ENCODE assay signal across 14 mouse cellular contexts in genomic region chr5:9140724-9141123, GRCm38 (mm10).
"Had no signal": no experiment of that assay in that cellular context is flagged by ENCODE, and none has a peak within 500 bp of the region (broad histone marks: within the 10 kb centered on the region; RNA-seq: fewer than 3 reads in every experiment).

No protein-coding gene starts in this region.

- H3K9ac ChIP-seq: limb, embryonic 12.5 days; limb, embryonic 15.5 days; lung, embryonic 15.5 days; midbrain, embryonic 13.5 days had no signal

- DNase-seq: kidney, adult 2 months; kidney, postnatal 36 days; left cerebral cortex, postnatal 4 days; lung, adult 18-20 months; lung, postnatal 14 days; lung, postnatal 4 days; thymus, postnatal 25 days had no signal

- H3K4me1 ChIP-seq: limb, embryonic 12.5 days; limb, embryonic 15.5 days; lung, embryonic 15.5 days; midbrain, embryonic 13.5 days had no signal

- H3K27ac ChIP-seq: kidney, postnatal 0 days; limb, embryonic 12.5 days; limb, embryonic 15.5 days; lung, embryonic 15.5 days; midbrain, embryonic 13.5 days had no signal

- H3K9me3 ChIP-seq: limb, embryonic 12.5 days; limb, embryonic 15.5 days; lung, embryonic 15.5 days; midbrain, embryonic 13.5 days had no signal

- H3K4me3 ChIP-seq: limb, embryonic 12.5 days; limb, embryonic 15.5 days; lung, embryonic 15.5 days; midbrain, embryonic 13.5 days had no signal

- H3K4me2 ChIP-seq: limb, embryonic 12.5 days; limb, embryonic 15.5 days; lung, embryonic 15.5 days; midbrain, embryonic 13.5 days had no signal

- ATAC-seq: intestine, postnatal 0 days; midbrain, embryonic 13.5 days; midbrain, embryonic 16.5 days had no signal

- H3K27me3 ChIP-seq: limb, embryonic 12.5 days; limb, embryonic 15.5 days; lung, embryonic 15.5 days; midbrain, embryonic 13.5 days had no signal
